Mouse (Mus musculus): ENCODE measurements around the gene Itln1. TPM values are rescaled to one million over a fixed set of nuclear protein-coding genes. Genes with fewer than 3 reads are reported as not detected.

Itln1 gene
- 0.06 TPM in 1 of 2 replicates, not detected in the other for polyA plus RNA-seq (2012; rRNA removed)

- DNase-seq (ENCODE audit: low spot score), result no peak
These were observed at the start of gene Itln1 for GRCm38 (mm10) chr1:171535194-171535593. Itln1 (minus strand) TSS chr1:171535294.

GRCm38 (mm10) chr1:171584584-171584983 is 49.5 kb upstream of the Itln1 start:
- no peak for DNase-seq (ENCODE audit: low spot score)

GRCm38 (mm10) chr1:171577168-171577567 is 42.1 kb upstream of the Itln1 start:
- no peak for DNase-seq (ENCODE audit: low spot score)

GRCm38 (mm10) chr1:171568436-171568835 is 33.3 kb upstream of the Itln1 start:
- DNase-seq (ENCODE audit: low spot score), result no peak

- no peak for DNase-seq (ENCODE audit: low spot score)
These were observed 31.7 kb upstream of the Itln1 start for GRCm38 (mm10) chr1:171566777-171567176.

- DNase-seq (ENCODE audit: low spot score), result no peak
These were observed 30.8 kb upstream of the Itln1 start for GRCm38 (mm10) chr1:171565888-171566287.

GRCm38 (mm10) chr1:171564247-171564646 is 29.2 kb upstream of the Itln1 start:
- no peak for DNase-seq (ENCODE audit: low spot score)

GRCm38 (mm10) chr1:171563042-171563441 is 27.9 kb upstream of the Itln1 start:
- no peak for DNase-seq (ENCODE audit: low spot score)

GRCm38 (mm10) chr1:171561639-171562225 is 26.6 kb upstream of the Itln1 start:
- no peak for DNase-seq (ENCODE audit: low spot score)

GRCm38 (mm10) chr1:171561200-171561599 is 26.1 kb upstream of the Itln1 start:
- DNase-seq (ENCODE audit: low spot score), result no peak

GRCm38 (mm10) chr1:171560262-171560661 is 25.2 kb upstream of the Itln1 start:
- DNase-seq (ENCODE audit: low spot score), result no peak

GRCm38 (mm10) chr1:171558898-171559297 is 23.8 kb upstream of the Itln1 start, which contains the start of gene Cd244a:
Cd244a (plus strand) TSS chr1:171559193.
- DNase-seq (ENCODE audit: low spot score), result no peak

GRCm38 (mm10) chr1:171558407-171558806 is 23.3 kb upstream of the Itln1 start:
- DNase-seq (ENCODE audit: low spot score), result no peak

- no peak for DNase-seq (ENCODE audit: low spot score)
These were observed 21.3 kb upstream of the Itln1 start for GRCm38 (mm10) chr1:171556366-171556765.

- no peak for DNase-seq (ENCODE audit: low spot score)
These were observed 18.6 kb upstream of the Itln1 start for GRCm38 (mm10) chr1:171553359-171554341.

- no peak for DNase-seq (ENCODE audit: low spot score)
These were observed 17.1 kb upstream of the Itln1 start for GRCm38 (mm10) chr1:171552230-171552629.

GRCm38 (mm10) chr1:171551326-171551725 is 16.2 kb upstream of the Itln1 start:
- no peak for DNase-seq (ENCODE audit: low spot score)

GRCm38 (mm10) chr1:171540694-171541093 is 5.6 kb upstream of the Itln1 start:
- DNase-seq (ENCODE audit: low spot score), result no peak

- DNase-seq (ENCODE audit: low spot score), result no peak
These were observed 537 bp downstream of the Itln1 start for GRCm38 (mm10) chr1:171534557-171534956.

- DNase-seq (ENCODE audit: low spot score), result no peak
These were observed 2.3 kb downstream of the Itln1 start for GRCm38 (mm10) chr1:171532830-171533229.

GRCm38 (mm10) chr1:171531367-171531766 is 3.7 kb downstream of the Itln1 start:
- DNase-seq (ENCODE audit: low spot score), result no peak

GRCm38 (mm10) chr1:171515557-171515956 is 19.5 kb downstream of the Itln1 start:
- no peak for DNase-seq (ENCODE audit: low spot score)

GRCm38 (mm10) chr1:171515039-171515438 is 20.1 kb downstream of the Itln1 start:
- DNase-seq (ENCODE audit: low spot score), result no peak

Data from urinary bladder, adult 2 months (tissue).